Mouse (Mus musculus) T-helper 1 cell (primary cell): ENCODE measurements around the gene Ano9.

Experiments
- in situ Hi-C: fragments of 300-600 bp; cut with MboI, MseI; formaldehyde crosslinking; loops from one replicate; pipeline ENCODE4 v1.15.1; 2025; ENCODE audit warnings: high pct_unique_total_duplicates

Ano9 gene

GRCm38 (mm10) chr7:141063353-141063752, 54.3 kb downstream of the Ano9 start:
- in situ Hi-C loops: loop anchor here (5.0 kb wide), 1 partner anchor 114 kb away; no protein-coding TSS in a partner anchor

DNA sequence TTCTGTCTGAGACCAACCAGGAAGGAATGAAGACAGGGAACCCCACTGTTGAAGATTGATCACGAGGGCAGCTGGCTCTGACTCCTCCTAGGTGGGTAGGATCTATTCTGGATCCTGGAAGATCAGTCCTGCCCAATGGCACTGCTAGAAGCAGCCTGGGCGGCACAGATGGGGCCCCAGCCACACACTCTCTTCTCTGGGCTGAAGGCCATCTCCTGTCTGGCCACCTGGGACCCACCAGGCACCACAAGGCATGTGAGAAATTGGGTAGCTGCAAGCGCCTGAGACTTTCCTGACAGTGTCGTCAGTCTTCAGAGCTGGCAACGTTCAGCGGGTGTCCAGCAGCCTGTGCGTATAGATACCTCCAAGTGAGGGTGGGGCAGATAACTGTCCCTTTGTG, 55.1 kb downstream of the Ano9 start:
- in situ Hi-C loops: loop anchor here (5.0 kb wide), 1 partner anchor 115 kb away; no protein-coding TSS in a partner anchor

DNA sequence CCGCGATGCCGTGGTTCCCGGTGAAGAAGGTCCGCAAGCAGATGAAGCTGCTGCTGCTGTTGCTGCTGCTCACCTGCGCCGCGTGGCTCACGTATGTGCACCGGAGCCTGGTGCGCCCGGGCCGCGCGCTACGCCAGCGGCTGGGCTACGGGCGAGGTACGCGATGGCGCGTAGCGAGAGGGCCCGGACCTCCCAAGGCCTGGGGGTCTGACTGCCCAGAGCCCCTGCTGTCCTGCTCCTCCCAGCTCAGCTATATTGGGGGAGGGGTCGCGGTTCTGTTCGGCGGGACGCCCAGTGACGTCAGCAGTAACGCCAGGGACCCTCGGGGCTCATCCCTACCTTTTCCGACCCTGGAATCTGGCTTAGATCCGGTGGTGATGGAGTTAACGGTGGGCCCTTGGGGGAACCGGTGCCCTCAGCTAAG, 56.3 kb downstream of the Ano9 start:
- in situ Hi-C loops: loop anchor here (5.0 kb wide), 1 partner anchor 116 kb away; no protein-coding TSS in a partner anchor

- in situ Hi-C loops: loop anchor here (5.0 kb wide), 1 partner anchor 117 kb away; no protein-coding TSS in a partner anchor
Measured at GRCm38 (mm10) chr7:141060426-141061242, 57.0 kb downstream of the Ano9 start, which contains the start of gene B4galnt4. B4galnt4 (plus strand) TSS chr7:141061104.

DNA sequence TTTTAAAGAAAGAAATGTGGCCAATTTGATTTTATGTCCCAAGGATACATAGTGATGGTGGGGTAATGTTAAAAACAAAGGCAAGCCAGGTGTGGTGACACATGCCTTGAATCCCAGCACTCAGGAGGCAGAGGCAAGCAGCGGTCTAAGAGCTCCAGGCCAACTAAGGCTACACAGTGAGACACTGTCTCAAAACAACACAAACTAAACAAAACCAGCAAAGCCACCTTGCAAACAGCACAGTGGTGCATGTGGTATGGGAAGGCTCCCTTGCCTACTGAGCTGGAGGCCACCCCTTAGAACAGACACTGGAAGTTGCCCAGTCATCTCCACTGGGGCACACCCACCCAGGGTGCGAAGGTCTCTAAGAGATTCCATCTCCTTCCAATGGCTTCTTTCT, 57.7 kb downstream of the Ano9 start:
- in situ Hi-C loops: loop anchor here (5.0 kb wide), 2 partner anchors 117 to 218 kb away; no protein-coding TSS in a partner anchor

DNA sequence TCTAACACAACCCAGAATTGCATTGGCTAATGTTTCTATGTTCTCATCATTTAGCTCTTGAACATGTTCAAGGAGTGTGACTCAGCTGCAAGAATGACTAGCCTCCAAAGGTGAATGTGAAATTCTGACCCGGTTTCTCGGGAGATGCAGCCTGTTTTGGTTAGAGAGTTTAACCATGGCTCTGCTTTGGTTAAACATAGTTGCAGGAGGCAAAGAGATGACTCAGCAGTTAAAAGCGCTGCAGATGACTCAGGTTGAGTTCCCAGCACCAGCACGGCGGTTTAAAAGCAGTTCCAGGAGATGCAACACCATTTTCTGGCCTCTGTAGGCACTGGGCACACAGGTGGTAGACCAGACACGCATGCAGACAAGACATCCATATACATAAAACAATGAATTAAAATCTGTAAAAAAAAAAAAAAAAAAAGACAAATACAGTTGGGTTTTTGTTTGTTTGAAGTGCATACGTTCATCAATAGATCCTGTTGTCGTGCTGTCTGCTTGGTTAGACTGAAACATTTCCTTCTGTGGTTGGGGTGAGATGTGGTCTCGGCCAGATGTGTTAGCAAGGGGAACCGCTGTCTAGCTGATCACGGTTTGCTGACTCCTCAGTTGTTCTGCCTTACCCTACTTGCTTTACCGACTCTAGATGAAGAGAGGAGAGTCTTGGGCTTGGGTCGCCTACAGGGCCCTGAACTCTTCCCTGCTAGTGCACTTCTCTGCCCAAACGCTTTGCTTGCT, 58.8 kb downstream of the Ano9 start:
- in situ Hi-C loops: loop anchor here (5.0 kb wide), 1 partner anchor 216 kb away; no protein-coding TSS in a partner anchor

- in situ Hi-C loops: loop anchor here (5.0 kb wide), 1 partner anchor 215 kb away; no protein-coding TSS in a partner anchor
Measured at GRCm38 (mm10) chr7:141057541-141057940, 60.1 kb downstream of the Ano9 start.

GRCm38 (mm10) chr7:141056976-141057375, 60.6 kb downstream of the Ano9 start:
- in situ Hi-C loops: loop anchor here (5.0 kb wide), 1 partner anchor 215 kb away; no protein-coding TSS in a partner anchor

DNA sequence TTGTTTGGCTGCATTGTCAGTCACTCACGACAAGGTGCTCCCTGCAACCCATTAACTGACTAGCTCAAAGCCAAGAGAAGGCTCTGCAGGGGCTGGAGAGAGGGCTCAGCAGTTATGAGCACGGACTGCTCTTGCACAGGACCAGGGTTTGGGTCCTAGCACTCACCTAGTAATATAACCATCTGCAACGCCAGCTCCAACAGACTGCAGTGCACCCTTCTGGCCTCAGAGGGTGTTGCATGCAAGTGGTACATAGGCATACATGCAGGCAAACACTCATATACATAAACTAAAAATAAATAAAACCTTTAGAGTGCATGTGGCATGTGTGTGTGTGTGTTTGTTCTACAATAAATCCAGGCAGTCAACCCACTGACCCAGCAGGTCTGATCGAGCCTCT, 61.8 kb downstream of the Ano9 start:
- in situ Hi-C loops: loop anchor here (5.0 kb wide), 1 partner anchor 213 kb away; no protein-coding TSS in a partner anchor

DNA sequence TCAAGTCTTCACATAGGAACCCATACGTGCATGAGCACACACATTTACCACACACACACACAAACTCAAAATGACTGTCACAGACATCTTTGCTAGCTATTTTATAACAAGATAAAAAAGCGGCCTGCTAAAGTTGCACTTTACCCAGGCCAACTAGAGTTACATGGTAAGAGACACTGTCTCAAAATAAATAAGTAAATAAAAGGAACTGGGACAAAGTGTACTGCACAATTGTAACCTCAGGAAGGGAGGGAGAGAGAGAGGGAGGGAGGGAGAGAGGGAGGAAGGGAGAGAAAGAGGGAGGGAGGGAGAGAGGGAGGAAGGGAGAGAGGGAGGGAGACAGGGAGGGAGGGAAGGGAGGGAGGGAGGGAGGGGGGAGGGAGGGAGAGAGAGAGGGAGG, 65.2 kb downstream of the Ano9 start:
- in situ Hi-C loops: no loop called here

GRCm38 (mm10) chr7:141052016-141052415, 65.6 kb downstream of the Ano9 start:
- in situ Hi-C loops: no loop called here
